Mouse (Mus musculus) erythroid progenitor cell, adult 5-6 weeks (primary cell): ENCODE data around the gene A830018L16Rik. TPM values are rescaled to one million over a fixed set of nuclear protein-coding genes. Genes with fewer than 3 reads are reported as not detected.
"Not testable (repeated sequence)": the region's sequence is repeated elsewhere in the genome, so short reads cannot be mapped to it uniquely, and the experiment has no call there.

ENCODE experiments used
- ATAC-seq: replicated peaks from 2 replicates; pipeline ENCODE4 v1.8.0; 2016; ENCODE audit warnings: moderate number of reproducible peaks, mild to moderate bottlenecking, moderate TSS enrichment, inconsistent platforms; ENCODE audit not compliant: poor library complexity, low FRiP score, severe bottlenecking
- total RNA-seq, 2 experiments: library from RNA; stranded (forward) in 1 of 2; stranded (reverse) in 1 of 2; fragments of 150-400 nt in 1 of 2; fragments of 186-747, 209-891 nt in 1 of 2; gene quantifications; 2 replicates each; pipeline versions ENCODE4 v1.2.3 to v1.2.4; 2015 to 2017; ENCODE audit warnings: low replicate concordance in 2 of 2

The A830018L16Rik gene
- total RNA-seq (2015; ENCODE audit: low replicate concordance) (not detected in 2 replicates), total RNA-seq (2017; ENCODE audit: low replicate concordance) (not detected in 2 replicates)

DNA sequence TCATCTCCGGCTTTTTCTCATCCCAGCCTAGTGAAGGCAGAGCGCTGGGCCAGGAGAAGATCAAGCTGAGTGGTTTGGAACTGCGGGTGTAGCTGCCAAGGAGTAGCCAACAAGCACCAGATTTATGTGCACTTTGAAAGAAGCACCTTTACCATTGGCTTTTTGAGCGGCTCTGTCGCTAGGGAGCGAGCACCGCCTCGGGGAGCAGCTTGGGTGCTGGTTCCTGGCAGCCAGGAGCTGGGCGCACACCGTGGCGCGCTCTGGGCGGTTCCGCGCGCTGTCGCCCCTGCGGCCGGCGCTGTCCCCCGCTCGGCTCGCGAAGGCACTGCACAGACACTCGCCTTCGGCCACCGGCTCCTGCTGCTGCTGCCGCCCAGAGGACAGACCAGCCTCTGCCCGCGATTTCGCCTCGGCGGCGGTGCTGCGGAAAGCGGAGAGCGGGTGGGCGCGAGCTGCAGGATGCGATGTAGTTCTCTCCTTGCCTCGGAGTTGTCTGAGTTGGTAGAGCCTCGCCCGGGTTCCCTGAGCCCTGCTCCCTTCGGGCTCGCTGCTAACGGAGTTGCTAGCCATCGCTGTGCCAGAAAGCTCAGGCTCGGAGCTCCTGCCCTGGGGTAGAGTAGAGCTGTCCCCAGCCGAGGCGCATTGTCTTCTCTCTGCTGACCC is at the start of gene A830018L16Rik:
TSS of gene A830018L16Rik (plus strand) at position 212 of the 663 bp plus-strand sequence.
- ATAC-seq, result no peak

DNA sequence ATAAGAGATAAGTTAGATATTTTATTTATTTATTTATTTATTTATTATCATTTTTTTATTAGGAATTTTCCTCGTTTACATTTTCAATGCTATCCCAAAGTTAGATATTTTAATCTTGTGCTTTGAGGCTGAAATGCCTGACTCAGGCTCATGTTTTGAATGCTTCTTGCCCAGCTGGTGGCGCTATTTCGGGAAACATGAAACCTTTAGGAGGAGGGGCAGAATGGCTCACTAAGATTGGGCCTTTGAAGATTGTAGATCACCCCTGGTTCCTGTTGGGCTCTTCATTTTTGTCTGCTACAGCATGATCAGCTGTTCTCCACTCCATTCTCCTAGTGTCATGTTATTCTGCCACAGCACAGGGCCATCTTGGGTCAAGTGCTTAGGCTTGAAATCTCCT is 28.1 kb upstream of the A830018L16Rik start:
- no peak for ATAC-seq

DNA sequence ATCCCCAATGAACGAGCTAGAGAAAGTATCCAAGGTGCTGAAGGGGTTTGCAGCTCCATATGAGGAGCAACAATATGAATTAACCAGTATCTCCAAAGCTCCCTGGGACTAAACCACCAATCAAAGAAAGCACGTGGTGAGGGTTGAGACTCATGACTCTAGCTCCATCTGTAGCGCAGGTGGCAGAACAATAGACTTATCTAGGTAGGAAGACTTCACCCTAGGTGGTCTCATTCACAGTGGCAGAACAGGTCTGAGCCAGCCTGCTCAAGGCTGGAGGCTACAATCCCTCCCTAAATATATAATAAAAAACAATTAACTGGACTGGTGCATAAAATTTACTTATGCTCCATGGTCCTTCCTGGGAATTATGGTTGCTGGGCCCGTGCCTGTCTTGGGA is 18.5 kb upstream of the A830018L16Rik start:
- ATAC-seq, result no peak

DNA sequence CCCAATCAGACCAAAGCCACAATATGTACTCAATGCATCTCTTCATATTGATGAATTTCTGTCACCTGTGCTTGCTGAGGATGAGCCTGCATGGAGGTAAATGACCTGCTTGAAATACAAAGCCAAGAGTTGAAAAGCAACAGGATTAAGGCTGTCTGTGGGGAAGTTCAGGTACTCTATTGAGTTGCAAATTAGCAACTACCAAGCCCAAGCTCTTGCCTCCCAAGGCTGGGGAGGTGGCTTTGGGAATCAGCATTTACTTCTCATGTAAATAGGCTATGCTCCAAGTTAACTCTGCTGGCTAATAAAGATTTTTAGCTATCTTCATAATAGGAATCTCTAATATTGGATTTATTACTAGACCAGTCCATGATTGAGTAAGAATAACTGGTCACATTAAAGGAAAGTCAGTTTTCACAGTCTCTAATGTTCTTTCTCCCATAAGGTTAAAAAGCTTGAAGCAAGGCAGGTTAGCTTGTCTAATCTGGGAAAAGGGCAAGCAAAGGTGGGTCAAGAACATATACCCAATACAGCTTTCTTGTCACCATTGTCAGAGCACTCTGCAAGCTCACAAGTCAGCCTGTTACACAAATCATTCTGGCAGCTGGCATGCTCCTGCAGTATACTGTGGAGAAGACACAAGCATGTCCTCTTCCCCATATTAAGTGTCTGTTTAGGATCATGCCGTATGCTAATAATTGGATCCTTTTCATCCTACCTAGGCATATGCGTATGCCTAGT is 17.7 kb upstream of the A830018L16Rik start:
- no peak for ATAC-seq

DNA sequence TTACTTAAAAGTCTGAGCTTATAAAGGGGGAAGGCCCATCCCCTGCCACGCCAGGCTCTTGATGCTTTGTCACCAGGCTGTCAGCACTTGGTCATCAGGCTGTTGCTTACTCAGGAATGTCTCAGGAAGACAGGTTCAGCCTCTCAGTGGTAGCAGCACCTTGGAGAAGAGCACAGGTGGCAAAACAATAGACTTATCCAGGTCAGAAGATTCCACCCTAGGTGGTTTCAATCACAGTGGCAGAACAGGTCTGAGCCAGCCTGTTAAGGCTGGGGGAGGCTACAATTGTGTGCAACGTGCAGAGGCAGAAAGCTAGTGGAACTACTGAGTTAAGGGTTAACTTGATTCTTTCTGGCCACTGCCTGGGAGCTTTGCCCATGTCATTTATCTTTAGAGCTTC is 12.7 kb upstream of the A830018L16Rik start:
- no peak for ATAC-seq

DNA sequence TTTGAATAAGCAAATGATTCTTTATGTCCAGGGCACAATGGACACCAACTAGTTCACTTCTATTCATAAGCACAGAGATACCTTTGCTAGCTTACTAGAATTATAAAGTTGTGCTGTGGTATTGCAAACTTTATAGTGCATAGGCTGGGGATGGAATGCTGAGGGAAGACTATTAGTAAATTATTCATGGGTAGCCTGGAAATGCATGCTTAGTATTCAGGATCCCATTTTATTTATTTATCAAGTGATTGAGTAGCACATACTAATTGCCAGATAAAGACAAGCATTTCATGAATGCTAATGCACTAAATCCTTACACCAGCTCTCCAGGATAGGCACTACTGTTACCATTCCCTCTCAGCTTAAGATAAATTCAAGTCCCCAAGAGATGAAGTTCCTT is 8.4 kb upstream of the A830018L16Rik start:
- ATAC-seq, result no peak

DNA sequence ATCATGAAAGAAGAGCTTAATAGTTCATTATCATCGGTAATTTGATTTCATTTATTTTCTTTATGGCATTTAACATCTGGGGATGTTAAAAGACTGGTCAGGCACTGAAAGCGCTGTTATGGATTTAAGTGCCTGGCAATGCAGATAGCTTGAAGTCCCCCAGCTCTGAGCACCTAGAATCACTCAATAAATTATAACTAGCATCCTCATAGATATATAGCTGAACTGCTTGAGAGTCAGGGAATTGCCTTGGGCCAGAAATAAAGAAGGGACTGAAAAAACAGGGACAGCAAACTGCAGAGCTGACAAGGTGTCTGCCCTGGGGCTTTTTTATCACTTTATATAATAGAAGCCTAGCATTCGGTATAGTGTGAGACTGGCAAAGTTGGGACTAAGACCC is 7.9 kb upstream of the A830018L16Rik start:
- ATAC-seq, result no peak

DNA sequence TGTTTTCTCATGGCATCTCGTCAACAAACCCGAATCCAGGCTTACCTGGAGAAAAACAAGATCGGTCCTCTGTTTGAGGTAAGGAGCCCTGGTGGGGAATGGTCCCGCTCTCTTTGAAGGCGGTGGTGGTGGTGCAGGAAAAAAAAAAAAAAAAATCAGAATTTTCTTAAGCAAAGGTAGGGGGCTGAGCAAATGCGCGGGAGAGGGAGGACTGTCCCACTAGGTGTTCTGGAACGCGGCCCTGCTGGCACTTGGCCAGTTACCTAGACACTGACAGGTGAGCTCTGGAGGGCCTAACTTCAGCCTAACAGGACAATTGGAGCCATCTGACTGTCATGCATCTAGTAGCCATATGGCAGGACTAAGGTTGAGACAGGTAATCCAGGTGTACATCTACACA is 655 bp downstream of the A830018L16Rik start:
- no peak for ATAC-seq

DNA sequence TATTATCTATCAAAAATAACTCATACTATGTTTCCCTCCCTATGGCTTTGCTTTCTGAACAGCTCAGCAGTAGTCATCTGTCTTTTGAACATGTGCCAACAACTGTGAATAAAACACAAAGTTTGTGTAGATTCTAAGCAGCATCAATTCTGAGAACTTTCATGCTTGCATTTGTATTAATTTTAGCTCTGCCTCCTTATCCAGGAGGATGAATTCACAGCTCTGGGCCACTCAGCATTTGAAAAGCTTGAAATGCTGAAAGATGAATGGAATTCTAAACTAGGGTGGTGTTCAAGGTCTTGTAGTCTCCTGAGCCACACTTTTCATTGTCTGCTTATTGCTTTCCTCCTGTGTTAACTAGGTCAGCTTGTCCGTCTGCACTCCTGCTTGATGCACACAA is 13.4 kb downstream of the A830018L16Rik start:
- ATAC-seq, result no peak

DNA sequence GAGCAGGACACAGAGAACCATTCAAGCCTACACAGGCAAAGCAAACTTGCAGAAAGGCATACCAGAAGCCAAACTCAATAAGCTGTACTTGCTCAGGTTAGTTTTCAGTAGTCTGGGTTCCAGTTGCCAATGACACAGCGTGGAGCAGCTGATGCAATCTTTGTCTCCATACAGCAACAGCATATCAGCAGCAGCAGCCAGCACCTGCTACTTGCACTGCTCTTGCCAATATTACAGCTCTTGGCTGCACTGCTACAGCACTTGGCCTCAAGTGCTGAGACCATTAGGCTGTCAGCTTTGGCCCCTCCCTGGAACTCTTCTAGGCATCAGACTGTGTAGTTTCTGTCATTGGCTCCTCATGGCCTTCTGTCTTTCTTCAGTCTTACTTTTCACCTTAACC is 44.4 kb downstream of the A830018L16Rik start:
- no peak for ATAC-seq

DNA sequence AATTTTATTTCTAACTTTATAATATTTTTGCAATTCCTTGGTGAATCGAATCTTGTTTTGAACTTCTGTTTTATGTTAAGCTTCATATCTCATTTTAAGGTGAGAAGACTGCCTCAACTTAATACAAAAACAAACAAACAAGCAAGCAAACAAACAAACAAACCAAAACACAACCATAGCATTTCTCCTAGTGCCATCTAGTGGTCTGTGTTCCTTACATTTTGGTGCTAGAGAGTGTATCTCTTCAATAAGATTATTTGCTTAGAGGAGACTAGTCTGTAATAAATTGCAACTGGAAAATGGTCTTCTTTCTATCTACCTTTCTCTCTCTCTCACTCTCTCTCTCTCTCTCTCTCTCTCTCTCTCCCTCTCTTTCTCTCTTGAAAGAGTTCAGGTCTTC is 52.4 kb downstream of the A830018L16Rik start:
- no peak for ATAC-seq

DNA sequence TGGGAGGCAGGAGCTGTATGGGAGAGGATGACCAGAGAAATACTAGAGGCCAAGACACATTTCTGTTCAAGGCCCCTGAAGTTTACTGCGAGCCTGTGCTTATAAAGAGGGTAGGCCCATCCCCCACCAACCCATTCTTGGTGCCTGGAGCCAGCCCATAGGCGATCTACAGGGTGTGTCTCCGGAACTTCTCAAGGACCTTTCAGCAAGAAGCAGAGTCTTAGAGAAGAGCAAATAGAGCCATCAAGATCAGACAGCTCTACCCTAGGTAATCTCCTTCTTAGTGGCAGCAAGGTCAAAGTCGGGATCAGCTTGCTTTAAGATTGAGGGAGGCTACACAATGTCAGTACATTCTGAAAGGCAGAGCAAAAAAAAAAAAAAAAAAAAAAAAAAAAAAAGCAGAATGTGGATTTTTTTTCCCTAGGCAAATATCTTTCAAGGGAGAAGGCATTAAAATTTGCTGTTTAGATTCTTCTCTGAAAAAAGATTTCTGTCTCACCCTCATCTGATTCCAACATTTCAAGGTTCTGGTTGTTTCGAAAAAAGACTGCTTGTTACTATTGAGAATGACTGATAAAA is 53.2 kb downstream of the A830018L16Rik start:
- no peak for ATAC-seq

DNA sequence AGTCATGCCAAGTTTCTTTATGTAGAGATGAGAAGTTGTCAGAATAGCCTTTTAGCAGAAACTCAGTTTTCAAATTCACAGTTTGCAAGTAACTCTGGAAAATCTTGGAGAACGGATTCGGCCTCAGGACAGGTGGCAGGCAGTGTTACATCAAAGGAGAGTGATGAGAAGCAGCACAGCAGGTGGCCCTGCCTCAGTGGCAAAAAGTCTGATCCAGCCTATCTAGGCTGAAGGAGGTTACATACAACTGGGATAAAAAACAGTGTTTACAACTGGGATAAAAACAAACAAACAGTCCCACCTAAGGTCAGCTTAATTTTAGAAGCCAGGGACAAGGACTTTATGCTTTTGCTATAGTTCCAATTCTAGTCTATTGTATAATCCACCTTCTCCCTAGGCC is 79.0 kb downstream of the A830018L16Rik start:
- ATAC-seq, result no peak

DNA sequence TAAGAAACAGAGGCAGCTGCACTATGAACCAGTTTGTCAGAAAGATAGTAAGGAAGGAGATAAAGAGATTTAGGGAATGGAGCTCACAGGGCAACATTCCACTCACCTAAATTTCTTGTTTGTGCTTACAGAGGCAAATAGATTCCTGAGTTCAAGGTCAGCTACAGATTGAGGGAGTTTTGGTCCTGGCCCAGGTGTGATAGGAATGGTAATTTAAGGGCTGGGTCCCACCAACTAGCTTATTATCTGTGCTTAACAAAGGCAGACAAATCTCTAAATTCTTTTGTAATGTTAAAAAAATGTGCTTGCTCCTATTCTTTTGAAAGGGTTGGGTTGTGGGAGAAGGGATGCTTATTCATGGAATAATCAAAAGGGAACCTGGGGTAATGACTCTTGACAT is 87.7 kb downstream of the A830018L16Rik start:
- ATAC-seq, result no peak

DNA sequence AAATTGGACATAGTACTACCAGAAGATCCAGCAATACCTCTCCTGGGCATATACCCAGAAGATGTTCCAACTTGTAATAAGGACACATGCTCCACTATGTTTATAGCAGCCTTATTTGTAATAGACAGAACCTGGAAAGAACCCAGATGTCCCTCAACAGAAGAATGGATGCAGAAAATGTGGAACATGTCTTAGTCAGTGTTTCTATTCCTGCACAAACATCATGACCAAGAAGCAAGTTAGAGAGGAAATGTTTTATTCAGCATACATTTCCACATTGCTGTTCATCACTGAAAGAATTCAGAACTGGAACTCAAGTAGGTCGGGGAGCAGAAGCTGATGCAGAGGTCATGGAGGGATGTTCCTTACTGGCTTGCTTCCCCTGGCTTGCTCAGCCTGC is 135.9 kb downstream of the A830018L16Rik start:
- not testable (repeated sequence) for ATAC-seq

DNA sequence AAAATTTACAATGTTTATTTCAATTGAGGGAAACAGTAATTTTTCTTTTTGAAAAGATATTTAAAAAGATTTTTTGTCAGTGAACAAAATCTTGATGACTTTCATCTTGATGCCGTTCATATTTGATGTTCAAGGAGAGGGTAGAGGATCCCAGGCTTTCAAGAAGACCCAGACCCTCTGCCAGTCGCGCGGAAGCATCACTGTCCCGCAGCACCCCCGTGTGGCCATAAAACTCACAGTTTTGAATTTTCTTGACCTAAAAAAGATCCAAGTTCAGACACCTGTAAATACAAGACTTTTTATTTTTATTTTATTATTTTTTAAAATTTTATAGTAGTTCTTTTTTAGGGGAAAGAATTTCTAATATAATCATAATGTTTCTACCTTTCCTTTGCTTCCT is 151.4 kb downstream of the A830018L16Rik start:
- ATAC-seq, result no peak

DNA sequence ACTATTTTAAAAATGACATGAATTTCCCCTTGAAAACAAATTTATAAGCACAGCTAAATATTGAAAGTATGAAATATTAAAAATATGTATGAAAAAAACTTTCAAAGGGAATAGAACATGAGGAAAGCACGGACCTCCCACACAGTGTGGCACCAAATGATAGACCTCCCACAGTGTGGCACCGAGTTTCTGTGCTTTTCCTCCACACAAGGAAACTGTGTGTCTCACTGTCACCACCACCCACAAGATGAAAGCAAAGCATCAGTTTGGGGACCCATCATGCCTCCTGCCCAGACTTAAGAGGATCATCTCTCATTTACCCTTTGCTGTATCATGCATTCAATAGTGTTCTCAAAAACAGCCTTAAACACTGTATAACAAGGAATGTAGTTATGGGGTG is 152.8 kb downstream of the A830018L16Rik start:
- no peak for ATAC-seq

DNA sequence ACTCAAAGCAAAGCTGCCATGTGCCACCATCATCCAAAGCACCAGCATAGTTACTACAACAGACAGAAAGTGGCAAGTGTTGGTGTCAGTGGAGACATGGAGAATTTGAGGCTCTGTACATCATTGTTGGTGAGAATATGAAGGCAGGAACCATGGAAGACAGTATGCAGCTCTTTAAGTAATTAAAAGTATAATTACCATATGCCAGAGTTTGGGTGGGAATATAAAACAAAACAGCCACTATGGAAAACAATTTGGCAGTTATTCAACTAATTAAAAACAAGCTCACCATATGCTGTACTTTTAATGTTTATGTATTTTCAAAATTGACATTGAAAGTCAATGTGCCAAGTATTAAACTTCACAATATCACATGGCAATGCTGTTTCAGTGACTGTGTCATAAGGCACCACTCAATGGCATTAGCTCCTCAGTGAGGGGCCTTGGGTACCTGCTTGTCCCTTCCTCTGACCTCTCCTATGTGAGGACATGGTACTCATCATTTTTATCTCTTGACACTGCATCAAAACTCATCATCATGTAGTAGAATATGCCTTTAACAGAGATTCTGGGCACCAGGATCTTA is 153.5 kb downstream of the A830018L16Rik start:
- ATAC-seq, result no peak

DNA sequence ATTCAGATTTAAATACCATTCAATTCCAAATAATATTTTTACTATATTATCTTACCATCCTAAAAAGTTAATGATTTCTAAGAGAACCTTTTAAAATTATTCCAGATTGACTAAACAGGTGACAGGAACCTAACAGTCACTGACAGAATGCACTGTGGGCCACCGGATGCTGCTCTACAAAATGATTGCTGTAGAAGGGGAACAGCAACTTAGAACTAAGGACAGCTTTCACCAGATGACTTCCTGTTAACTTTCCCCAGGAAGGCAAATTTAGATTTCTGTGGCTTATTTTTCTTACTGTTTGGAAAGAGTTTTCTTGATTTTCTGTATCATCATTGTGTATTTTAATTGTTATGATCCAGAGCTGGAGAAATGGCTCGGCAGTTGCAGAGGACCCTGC is 156.4 kb downstream of the A830018L16Rik start:
- no peak for ATAC-seq

DNA sequence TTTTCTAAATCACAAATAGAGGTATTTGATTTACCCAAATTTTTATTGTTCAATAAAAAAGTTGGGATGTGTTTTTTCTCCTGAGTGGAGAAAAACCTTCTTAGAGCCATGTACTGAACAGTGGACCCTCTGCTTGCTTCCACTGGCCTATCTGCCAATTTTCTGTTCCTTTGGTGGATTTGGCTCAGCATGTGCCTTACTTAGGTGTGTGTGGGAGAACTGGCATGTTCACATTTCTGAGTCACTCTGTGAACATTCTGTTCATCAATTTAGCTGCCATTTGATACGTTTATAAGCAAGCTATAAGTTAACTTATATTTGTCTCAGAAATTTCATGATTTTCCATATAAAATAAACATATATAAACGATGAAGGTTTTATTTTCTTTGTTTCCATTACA is 159.6 kb downstream of the A830018L16Rik start:
- ATAC-seq, result no peak

DNA sequence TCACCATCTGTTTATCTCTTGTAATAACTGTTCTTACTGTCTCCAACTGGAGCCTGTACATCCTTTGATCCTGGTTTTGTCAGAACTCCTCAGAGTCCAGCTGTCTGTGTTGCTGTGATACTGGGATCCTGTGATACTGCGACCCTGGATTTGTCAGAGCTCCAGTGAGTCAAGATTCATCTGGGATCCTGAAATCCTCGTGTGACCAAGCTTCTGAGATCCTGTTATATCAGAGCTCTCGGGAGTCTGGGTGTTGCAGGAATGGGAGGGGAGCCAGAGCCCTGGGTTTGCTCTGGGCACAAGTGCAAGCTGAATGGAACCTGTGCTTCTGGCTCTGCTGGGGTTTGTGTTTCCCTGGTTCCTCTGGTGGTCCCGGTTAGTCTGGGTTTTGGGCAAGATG is 166.1 kb downstream of the A830018L16Rik start:
- no peak for ATAC-seq
